Mouse (Mus musculus): ENCODE data around the gene Dcaf8. TPM values are rescaled to one million over a fixed set of nuclear protein-coding genes. Genes with fewer than 3 reads are reported as not detected.

Gene Dcaf8
- polyA plus RNA-seq, 1 experiment = 103 TPM

- H3K27ac ChIP-seq (ENCODE audit: insufficient read depth, low read length) = no peak overlapping the region
Measured at GRCm38 (mm10) chr1:172128563-172128962, 19.3 kb upstream of the Dcaf8 start.

GRCm38 (mm10) chr1:172129108-172129507, 18.8 kb upstream of the Dcaf8 start:
- Histone ChIP-seq H3K4me1 (ENCODE audit: control insufficient read depth, insufficient read depth, low read length) (peaks cover 2% of the 10 kb centered on the region), H3K27ac (ENCODE audit: insufficient read depth, low read length) (no peak overlapping the region), H3K4me3 (ENCODE audit: low read depth, low read length) (no peak overlapping the region), H3K9me3 (replicated peaks; ENCODE audit: control insufficient read depth, insufficient read depth, low read length, poor library complexity, severe bottlenecking) (no peaks in the 10 kb centered on the region), H3K36me3 (ENCODE audit: control insufficient read depth, insufficient read depth, low read length, poor library complexity, severe bottlenecking) (peaks cover 47% of the 10 kb centered on the region), H3K27me3 (ENCODE audit: control insufficient read depth, insufficient read depth, low read length, poor library complexity, severe bottlenecking) (no peaks in the 10 kb centered on the region), H3K9ac (ENCODE audit: low read depth, poor library complexity, severe bottlenecking) (no peak overlapping the region)
- peak; percentile 57 for TF ChIP-seq CTCF (IDR thresholded peaks at IDR 0.05; ENCODE audit: low read depth, low read length)
- no peak for TF ChIP-seq POLR2A (IDR thresholded peaks at IDR 0.05; ENCODE audit: insufficient read depth, low read length)

More at GRCm38 (mm10) chr1:172128563-172128962, 19.3 kb upstream of the Dcaf8 start:
- Histone ChIP-seq H3K27me3 (ENCODE audit: control insufficient read depth, insufficient read depth, low read length, poor library complexity, severe bottlenecking) (no peaks in the 10 kb centered on the region), H3K4me1 (ENCODE audit: control insufficient read depth, insufficient read depth, low read length) (peaks cover 2% of the 10 kb centered on the region), H3K9me3 (replicated peaks; ENCODE audit: control insufficient read depth, insufficient read depth, low read length, poor library complexity, severe bottlenecking) (no peaks in the 10 kb centered on the region), H3K4me3 (ENCODE audit: low read depth, low read length) (no peak overlapping the region), H3K9ac (ENCODE audit: low read depth, poor library complexity, severe bottlenecking) (no peak overlapping the region), H3K36me3 (ENCODE audit: control insufficient read depth, insufficient read depth, low read length, poor library complexity, severe bottlenecking) (peaks cover 42% of the 10 kb centered on the region)
- TF ChIP-seq POLR2A (IDR thresholded peaks at IDR 0.05; ENCODE audit: insufficient read depth, low read length) (no peak), CTCF (IDR thresholded peaks at IDR 0.05; ENCODE audit: low read depth, low read length) (no peak), EP300 (IDR thresholded peaks at IDR 0.05; ENCODE audit: insufficient read depth, low read depth, low read length) (no peak)

GRCm38 (mm10) chr1:172129780-172130179, 18.1 kb upstream of the Dcaf8 start:
- TF ChIP-seq POLR2A (IDR thresholded peaks at IDR 0.05; ENCODE audit: insufficient read depth, low read length) (no peak), CTCF (IDR thresholded peaks at IDR 0.05; ENCODE audit: low read depth, low read length) (no peak), EP300 (IDR thresholded peaks at IDR 0.05; ENCODE audit: insufficient read depth, low read depth, low read length) (no peak)
- no peak overlapping the region for H3K9ac ChIP-seq (ENCODE audit: low read depth, poor library complexity, severe bottlenecking)
- no peaks in the 10 kb centered on the region for H3K27me3 ChIP-seq (ENCODE audit: control insufficient read depth, insufficient read depth, low read length, poor library complexity, severe bottlenecking)
- H3K4me3 ChIP-seq (ENCODE audit: low read depth, low read length) = no peak overlapping the region
- no peak overlapping the region for H3K27ac ChIP-seq (ENCODE audit: insufficient read depth, low read length)
- H3K4me1 ChIP-seq (ENCODE audit: control insufficient read depth, insufficient read depth, low read length) = peaks cover 2% of the 10 kb centered on the region
- peaks cover 54% of the 10 kb centered on the region for H3K36me3 ChIP-seq (ENCODE audit: control insufficient read depth, insufficient read depth, low read length, poor library complexity, severe bottlenecking)
- no peaks in the 10 kb centered on the region for H3K9me3 ChIP-seq (replicated peaks; ENCODE audit: control insufficient read depth, insufficient read depth, low read length, poor library complexity, severe bottlenecking)

- Histone ChIP-seq H3K4me3 (ENCODE audit: low read depth, low read length) (no peak overlapping the region), H3K27ac (ENCODE audit: insufficient read depth, low read length) (no peak overlapping the region), H3K27me3 (ENCODE audit: control insufficient read depth, insufficient read depth, low read length, poor library complexity, severe bottlenecking) (no peaks in the 10 kb centered on the region), H3K36me3 (ENCODE audit: control insufficient read depth, insufficient read depth, low read length, poor library complexity, severe bottlenecking) (peaks cover 66% of the 10 kb centered on the region), H3K9me3 (replicated peaks; ENCODE audit: control insufficient read depth, insufficient read depth, low read length, poor library complexity, severe bottlenecking) (no peaks in the 10 kb centered on the region), H3K9ac (ENCODE audit: low read depth, poor library complexity, severe bottlenecking) (no peak overlapping the region), H3K4me1 (ENCODE audit: control insufficient read depth, insufficient read depth, low read length) (peaks cover 2% of the 10 kb centered on the region)
- TF ChIP-seq EP300 (IDR thresholded peaks at IDR 0.05; ENCODE audit: insufficient read depth, low read depth, low read length) (no peak), POLR2A (IDR thresholded peaks at IDR 0.05; ENCODE audit: insufficient read depth, low read length) (no peak), CTCF (IDR thresholded peaks at IDR 0.05; ENCODE audit: low read depth, low read length) (no peak)
Measured at GRCm38 (mm10) chr1:172132319-172132718, 15.6 kb upstream of the Dcaf8 start.

GRCm38 (mm10) chr1:172133535-172133934, 14.3 kb upstream of the Dcaf8 start:
- TF ChIP-seq EP300 (IDR thresholded peaks at IDR 0.05; ENCODE audit: insufficient read depth, low read depth, low read length) = no peak
- TF ChIP-seq CTCF (IDR thresholded peaks at IDR 0.05; ENCODE audit: low read depth, low read length) = no peak
- TF ChIP-seq POLR2A (IDR thresholded peaks at IDR 0.05; ENCODE audit: insufficient read depth, low read length) = no peak
- peaks cover 65% of the 10 kb centered on the region for H3K36me3 ChIP-seq (ENCODE audit: control insufficient read depth, insufficient read depth, low read length, poor library complexity, severe bottlenecking)
- no peak overlapping the region for H3K9ac ChIP-seq (ENCODE audit: low read depth, poor library complexity, severe bottlenecking)
- H3K27ac ChIP-seq (ENCODE audit: insufficient read depth, low read length) = no peak overlapping the region
- no peaks in the 10 kb centered on the region for H3K9me3 ChIP-seq (replicated peaks; ENCODE audit: control insufficient read depth, insufficient read depth, low read length, poor library complexity, severe bottlenecking)
- H3K4me3 ChIP-seq (ENCODE audit: low read depth, low read length) = no peak overlapping the region
- no peaks in the 10 kb centered on the region for H3K4me1 ChIP-seq (ENCODE audit: control insufficient read depth, insufficient read depth, low read length)
- H3K27me3 ChIP-seq (ENCODE audit: control insufficient read depth, insufficient read depth, low read length, poor library complexity, severe bottlenecking) = no peaks in the 10 kb centered on the region

- TF ChIP-seq EP300 (IDR thresholded peaks at IDR 0.05; ENCODE audit: insufficient read depth, low read depth, low read length) = no peak
- no peak for TF ChIP-seq POLR2A (IDR thresholded peaks at IDR 0.05; ENCODE audit: insufficient read depth, low read length)
- no peak overlapping the region for H3K4me3 ChIP-seq (ENCODE audit: low read depth, low read length)
- no peaks in the 10 kb centered on the region for H3K27me3 ChIP-seq (ENCODE audit: control insufficient read depth, insufficient read depth, low read length, poor library complexity, severe bottlenecking)
- no peak overlapping the region for H3K9ac ChIP-seq (ENCODE audit: low read depth, poor library complexity, severe bottlenecking)
- H3K27ac ChIP-seq (ENCODE audit: insufficient read depth, low read length) = no peak overlapping the region
- H3K9me3 ChIP-seq (replicated peaks; ENCODE audit: control insufficient read depth, insufficient read depth, low read length, poor library complexity, severe bottlenecking) = no peaks in the 10 kb centered on the region
- no peaks in the 10 kb centered on the region for H3K4me1 ChIP-seq (ENCODE audit: control insufficient read depth, insufficient read depth, low read length)
- peaks cover 60% of the 10 kb centered on the region for H3K36me3 ChIP-seq (ENCODE audit: control insufficient read depth, insufficient read depth, low read length, poor library complexity, severe bottlenecking)
Measured at GRCm38 (mm10) chr1:172134072-172134471, 13.8 kb upstream of the Dcaf8 start.
